Mouse (Mus musculus): ENCODE measurements around the gene Fkbp2. TPM values are rescaled to one million over a fixed set of nuclear protein-coding genes. Genes with fewer than 3 reads are reported as not detected.

The Fkbp2 gene
- total RNA-seq (2021): 100 to 1,000 TPM in 1 of 2 experiments, 10 to 100 TPM in 1; 86.9 to 104 TPM
- long read RNA-seq, experiment 1, transcript Fkbp2-201 (6 exons, 642 nt): minor isoform, 5 of 20 reads
- long read RNA-seq, experiment 1, transcript Fkbp2-202 (6 exons, 664 nt): major isoform, 10 of 20 reads
- long read RNA-seq, experiment 1, partial matches to known transcripts: 2 of 20 reads
- long read RNA-seq, experiment 1, other reads (novel, unspliced or antisense): 3 of 20 reads
- long read RNA-seq, experiment 2, transcript Fkbp2-202 (6 exons, 664 nt): major isoform, 55 of 112 reads
- long read RNA-seq, experiment 2, transcript Fkbp2-201 (6 exons, 642 nt): minor isoform, 50 of 112 reads
- long read RNA-seq, experiment 2, partial matches to known transcripts: 4 of 112 reads
- long read RNA-seq, experiment 2, other reads (novel, unspliced or antisense): 2 of 112 reads

- DNase-seq (ENCODE audit: low spot score in 2 of 2): peak; percentile 96 to 97
Measured at GRCm38 (mm10) chr19:6980381-6981093, at the start of gene Fkbp2. TSS of gene Fkbp2 (minus strand) at chr19:6980501.

- no peak for DNase-seq (ENCODE audit: low spot score in 2 of 2)
Measured at GRCm38 (mm10) chr19:7029531-7029930, 49.2 kb upstream of the Fkbp2 start.

GRCm38 (mm10) chr19:7020224-7020641, 39.9 kb upstream of the Fkbp2 start:
- peak; percentile 45 to 59 for DNase-seq (ENCODE audit: low spot score in 2 of 2)

GRCm38 (mm10) chr19:7019191-7019590, 38.9 kb upstream of the Fkbp2 start, which contains the start of gene Fermt3:
TSS of gene Fermt3 (minus strand) at chr19:7019469.
- DNase-seq (ENCODE audit: low spot score in 2 of 2): no peak

- DNase-seq (ENCODE audit: low spot score in 2 of 2): no peak
Measured at GRCm38 (mm10) chr19:7018546-7018945, 38.2 kb upstream of the Fkbp2 start.

GRCm38 (mm10) chr19:7017541-7018457, 37.5 kb upstream of the Fkbp2 start:
- no peak for DNase-seq (ENCODE audit: low spot score in 2 of 2)

GRCm38 (mm10) chr19:7014481-7015135, 34.3 kb upstream of the Fkbp2 start:
- DNase-seq (ENCODE audit: low spot score in 2 of 2): no peak

- DNase-seq (ENCODE audit: low spot score in 2 of 2): no peak
Measured at GRCm38 (mm10) chr19:7013984-7014383, 33.7 kb upstream of the Fkbp2 start.

GRCm38 (mm10) chr19:7012426-7012825, 32.1 kb upstream of the Fkbp2 start:
- DNase-seq (ENCODE audit: low spot score in 2 of 2): no peak

- no peak for DNase-seq (ENCODE audit: low spot score in 2 of 2)
Measured at GRCm38 (mm10) chr19:7006892-7007593, 26.7 kb upstream of the Fkbp2 start.

GRCm38 (mm10) chr19:6999360-7000063, 19.2 kb upstream of the Fkbp2 start:
- DNase-seq (ENCODE audit: low spot score in 2 of 2): no peak

GRCm38 (mm10) chr19:6997721-6998290, 17.5 kb upstream of the Fkbp2 start:
- DNase-seq (ENCODE audit: low spot score in 2 of 2): no peak

GRCm38 (mm10) chr19:6996006-6996405, 15.7 kb upstream of the Fkbp2 start, which contains the start of the genes Nudt22 and Trpt1:
TSS of gene Nudt22 (minus strand) at chr19:6996117.
TSS of gene Trpt1 (plus strand) at chr19:6996131.
- DNase-seq (ENCODE audit: low spot score in 2 of 2): peak; percentile 82 to 84

- DNase-seq (ENCODE audit: low spot score in 2 of 2): no peak
Measured at GRCm38 (mm10) chr19:6995255-6995991, 15.1 kb upstream of the Fkbp2 start.

- DNase-seq (ENCODE audit: low spot score in 2 of 2): no peak
Measured at GRCm38 (mm10) chr19:6994489-6994888, 14.2 kb upstream of the Fkbp2 start.

- DNase-seq (ENCODE audit: low spot score in 2 of 2): no peak
Measured at GRCm38 (mm10) chr19:6994002-6994401, 13.7 kb upstream of the Fkbp2 start.

- DNase-seq (ENCODE audit: low spot score in 2 of 2): no peak
Measured at GRCm38 (mm10) chr19:6993011-6993770, 12.9 kb upstream of the Fkbp2 start.

Data from adrenal gland, adult 18-20 months (tissue).